Mouse (Mus musculus): ENCODE measurements around the gene Focad.
A peak's percentile ranks its signal among the peaks of the same experiment; 100 is the strongest.

Gene Focad

GRCm38 (mm10) chr4:88300832-88301621 lies 206.6 kb downstream of the Focad start:
- peak; percentile 18 to 59 for DNase-seq (ENCODE audit: inconsistent age in 2 of 2, low spot score in 1 of 2)

GRCm38 (mm10) chr4:88302291-88302690 lies 207.9 kb downstream of the Focad start:
- DNase-seq (ENCODE audit: inconsistent age in 2 of 2, low spot score in 1 of 2), result peak in 1 of 2 experiments; percentile 63

GRCm38 (mm10) chr4:88307691-88308090 lies 213.3 kb downstream of the Focad start:
- no peak for DNase-seq (ENCODE audit: inconsistent age in 2 of 2, low spot score in 1 of 2)

GRCm38 (mm10) chr4:88308342-88309116 lies 214.1 kb downstream of the Focad start:
- DNase-seq (ENCODE audit: inconsistent age in 2 of 2, low spot score in 1 of 2), result no peak

GRCm38 (mm10) chr4:88309676-88310075 lies 215.2 kb downstream of the Focad start:
- peak; percentile 16 to 71 for DNase-seq (ENCODE audit: inconsistent age in 2 of 2, low spot score in 1 of 2)

- DNase-seq (ENCODE audit: inconsistent age in 2 of 2, low spot score in 1 of 2), result no peak
Measured at GRCm38 (mm10) chr4:88314898-88315297, 220.5 kb downstream of the Focad start.

- DNase-seq (ENCODE audit: inconsistent age in 2 of 2, low spot score in 1 of 2), result no peak
Measured at GRCm38 (mm10) chr4:88320067-88320466, 225.6 kb downstream of the Focad start.

- DNase-seq (ENCODE audit: inconsistent age in 2 of 2, low spot score in 1 of 2), result no peak
Measured at GRCm38 (mm10) chr4:88325392-88325791, 231.0 kb downstream of the Focad start.

GRCm38 (mm10) chr4:88334533-88334932 lies 240.1 kb downstream of the Focad start:
- DNase-seq (ENCODE audit: inconsistent age in 2 of 2, low spot score in 1 of 2), result no peak

GRCm38 (mm10) chr4:88336753-88337152 lies 242.3 kb downstream of the Focad start:
- no peak for DNase-seq (ENCODE audit: inconsistent age in 2 of 2, low spot score in 1 of 2)

GRCm38 (mm10) chr4:88337365-88337764 lies 242.9 kb downstream of the Focad start:
- DNase-seq (ENCODE audit: inconsistent age in 2 of 2, low spot score in 1 of 2), result no peak

GRCm38 (mm10) chr4:88338130-88338529 lies 243.7 kb downstream of the Focad start:
- DNase-seq (ENCODE audit: inconsistent age in 2 of 2, low spot score in 1 of 2), result no peak

GRCm38 (mm10) chr4:88344468-88344867 lies 250.0 kb downstream of the Focad start:
- no peak for DNase-seq (ENCODE audit: inconsistent age in 2 of 2, low spot score in 1 of 2)

- DNase-seq (ENCODE audit: inconsistent age in 2 of 2, low spot score in 1 of 2), result no peak
Measured at GRCm38 (mm10) chr4:88345065-88345464, 250.6 kb downstream of the Focad start.

GRCm38 (mm10) chr4:88345938-88346337 lies 251.5 kb downstream of the Focad start:
- DNase-seq (ENCODE audit: inconsistent age in 2 of 2, low spot score in 1 of 2), result no peak

GRCm38 (mm10) chr4:88350910-88351309 lies 256.5 kb downstream of the Focad start:
- peak; percentile 51 to 89 for DNase-seq (ENCODE audit: inconsistent age in 2 of 2, low spot score in 1 of 2)

- DNase-seq (ENCODE audit: inconsistent age in 2 of 2, low spot score in 1 of 2), result peak in 1 of 2 experiments; percentile 37
Measured at GRCm38 (mm10) chr4:88356652-88357051, 262.2 kb downstream of the Focad start.

- DNase-seq (ENCODE audit: inconsistent age in 2 of 2, low spot score in 1 of 2), result no peak
Measured at GRCm38 (mm10) chr4:88357431-88357830, 263.0 kb downstream of the Focad start.

- peak; percentile 52 to 76 for DNase-seq (ENCODE audit: inconsistent age in 2 of 2, low spot score in 1 of 2)
Measured at GRCm38 (mm10) chr4:88369951-88370350, 275.5 kb downstream of the Focad start.

GRCm38 (mm10) chr4:88370819-88371218 lies 276.4 kb downstream of the Focad start:
- DNase-seq (ENCODE audit: inconsistent age in 2 of 2, low spot score in 1 of 2), result no peak

GRCm38 (mm10) chr4:88372293-88373224 lies 278.1 kb downstream of the Focad start:
- no peak for DNase-seq (ENCODE audit: inconsistent age in 2 of 2, low spot score in 1 of 2)

Measured in adrenal gland, adult (tissue).